Mouse (Mus musculus) heart, embryonic 14.5 days (tissue): ENCODE results near the gene Ndufaf8. TPM values are rescaled to one million over a fixed set of nuclear protein-coding genes. Genes with fewer than 3 reads are reported as not detected.

ENCODE experiments used
- ATAC-seq: fragments of 200-750 bp; cut with Nextera tagmentation; 2 replicates; pipeline ENCODE4 v1.8.0; 2017; ENCODE audit warnings: low read depth, moderate TSS enrichment; ENCODE audit not compliant: insufficient number of reproducible peaks, insufficient read depth, low FRiP score
- H3K27ac ChIP-seq, 2 experiments: fragments of 200-500 bp in 1 of 2; fragments of 300-500 bp in 1 of 2; sonication (generic) in 1 of 2; replicated peaks in 1 of 2; 2 replicates each; pipeline ENCODE4 v1.5.1; 2012 to 2014; ENCODE audit warnings: low read depth in 2 of 2, low read length in 2 of 2, control low read depth in 1 of 2, mild to moderate bottlenecking in 1 of 2, mixed read lengths in 1 of 2; ENCODE audit not compliant: control insufficient read depth in 1 of 2, insufficient read depth in 1 of 2
- H3K27me3 ChIP-seq: fragments of 300-500 bp; sonication (generic); 2 replicates; pipeline ENCODE4 v1.6.1; 2014; ENCODE audit warnings: mild to moderate bottlenecking, low read length, control low read depth; ENCODE audit not compliant: control insufficient read depth, insufficient read depth
- H3K36me3 ChIP-seq: fragments of 300-500 bp; sonication (generic); 2 replicates; pipeline ENCODE4 v1.6.1; 2014; ENCODE audit warnings: mild to moderate bottlenecking, control low read depth, low read length, mixed read lengths; ENCODE audit not compliant: control insufficient read depth, insufficient read depth
- H3K4me1 ChIP-seq, 2 experiments: fragments of 200-500 bp in 1 of 2; fragments of 300-500 bp in 1 of 2; sonication (generic) in 1 of 2; 2 replicates each; pipeline ENCODE4 v1.6.1; 2012 to 2014; ENCODE audit warnings: low read length in 2 of 2, control low read depth in 1 of 2, mixed read lengths in 1 of 2; ENCODE audit not compliant: control insufficient read depth in 2 of 2, insufficient read depth in 2 of 2
- H3K4me2 ChIP-seq: fragments of 300-500 bp; sonication (generic); 2 replicates; pipeline ENCODE4 v1.6.1; 2014; ENCODE audit warnings: mild to moderate bottlenecking, low read length
- H3K4me3 ChIP-seq, 2 experiments: fragments of 200-500 bp in 1 of 2; fragments of 300-500 bp in 1 of 2; sonication (generic) in 1 of 2; 2 replicates each; pipeline ENCODE4 v1.5.1; 2012 to 2014; ENCODE audit warnings: low read length in 2 of 2, mild to moderate bottlenecking in 2 of 2, control low read depth in 1 of 2, low read depth in 1 of 2, moderate library complexity in 1 of 2; ENCODE audit not compliant: control insufficient read depth in 1 of 2, insufficient read depth in 1 of 2
- H3K9ac ChIP-seq: fragments of 300-500 bp; sonication (generic); 2 replicates; pipeline ENCODE4 v1.6.1; 2014; ENCODE audit warnings: mild to moderate bottlenecking, low read length
- H3K9me3 ChIP-seq: fragments of 300-500 bp; sonication (generic); 2 replicates; pipeline ENCODE4 v1.6.1; 2016; ENCODE audit warnings: low read length, control low read depth; ENCODE audit not compliant: control insufficient read depth
- WGBS: fragments of 180-500 bp; shearing (Covaris S2); extraction: QIAGEN DNeasy Blood & Tissue Kit; methylation state at CpG from one replicate; pipeline ENCODE4 v1.1.7; 2014; 5-methylcytosine and 5-hydroxymethylcytosine counted together
- polyA plus RNA-seq: library from polyadenylated mRNA; unstranded; fragments of >200 nt; fragmentation: Nextera tagmentation; extraction: Ambion mirVana; gene quantifications from 2 replicates; pipeline ENCODE4 v1.2.1, GENCODE M21; 2014

Gene Ndufaf8
- polyA plus RNA-seq, 1 experiment from 2014 or later: 119 TPM

- H3K4me3 ChIP-seq: no peak overlapping the region
- no peak overlapping the region for H3K9ac ChIP-seq
- H3K9me3 ChIP-seq: no peaks in the 10 kb centered on the region
- H3K4me2 ChIP-seq: no peak overlapping the region
- H3K27me3 ChIP-seq: no peaks in the 10 kb centered on the region
- no peak for ATAC-seq
- peaks cover 18 to 26% of the 10 kb centered on the region in 2 experiments for H3K4me1 ChIP-seq
- H3K36me3 ChIP-seq: peaks cover 50% of the 10 kb centered on the region
- 64% methylated on average over 7 of the region's 7 CpGs for WGBS
- H3K27ac ChIP-seq: no peak overlapping the region
Observed at GRCm38 (mm10) chr11:120110554-120110953, 11.8 kb downstream of the Ndufaf8 start.

- 4% methylated on average over 2 of the region's 2 CpGs for WGBS
- Histone ChIP-seq H3K36me3 (peaks cover 50% of the 10 kb centered on the region), H3K9me3 (no peaks in the 10 kb centered on the region), H3K4me2 (no peak overlapping the region), H3K9ac (no peak overlapping the region), H3K27me3 (no peaks in the 10 kb centered on the region), H3K4me3 (no peak overlapping the region), H3K27ac (peak overlapping the region in 1 of 2 experiments; percentile 67; a peak in 1 of 4 replicates), H3K4me1 (peaks cover 18 to 26% of the 10 kb centered on the region in 2 experiments)
- no peak for ATAC-seq
Observed at GRCm38 (mm10) chr11:120111033-120111432, 12.3 kb downstream of the Ndufaf8 start.

GRCm38 (mm10) chr11:120112136-120112535 lies 13.4 kb downstream of the Ndufaf8 start:
- 29% methylated on average over 4 of the region's 4 CpGs for WGBS
- Histone ChIP-seq H3K36me3 (peaks cover 54% of the 10 kb centered on the region), H3K9ac (peak overlapping the region; percentile 14; the same call in 1 of the 2 replicates), H3K27me3 (no peaks in the 10 kb centered on the region), H3K9me3 (no peaks in the 10 kb centered on the region), H3K4me3 (no peak overlapping the region), H3K27ac (peak overlapping the region; percentile 61 to 67), H3K4me2 (peak overlapping the region; percentile 23; the same call in 1 of the 2 replicates), H3K4me1 (peaks cover 18 to 26% of the 10 kb centered on the region in 2 experiments)
- peak; percentile 70 for ATAC-seq

GRCm38 (mm10) chr11:120114488-120115215 lies 15.9 kb downstream of the Ndufaf8 start:
- peaks cover 18 to 26% of the 10 kb centered on the region in 2 experiments for H3K4me1 ChIP-seq
- no peak overlapping the region for H3K9ac ChIP-seq
- H3K4me3 ChIP-seq: no peak overlapping the region
- no peaks in the 10 kb centered on the region for H3K27me3 ChIP-seq
- H3K4me2 ChIP-seq: no peak overlapping the region
- ATAC-seq: no peak
- H3K9me3 ChIP-seq: no peaks in the 10 kb centered on the region
- WGBS: 92% methylated on average over 21 of the region's 21 CpGs
- peaks cover 47% of the 10 kb centered on the region for H3K36me3 ChIP-seq
- no peak overlapping the region for H3K27ac ChIP-seq

- no peaks in the 10 kb centered on the region for H3K9me3 ChIP-seq
- 77% methylated on average over 2 of the region's 2 CpGs for WGBS
- H3K27me3 ChIP-seq: no peaks in the 10 kb centered on the region
- H3K4me3 ChIP-seq: no peak overlapping the region
- H3K27ac ChIP-seq: no peak overlapping the region
- no peak for ATAC-seq
- peaks cover 16 to 23% of the 10 kb centered on the region in 2 experiments for H3K4me1 ChIP-seq
- no peak overlapping the region for H3K9ac ChIP-seq
- peaks cover 45% of the 10 kb centered on the region for H3K36me3 ChIP-seq
- no peak overlapping the region for H3K4me2 ChIP-seq
Observed at GRCm38 (mm10) chr11:120117626-120118025, 18.9 kb downstream of the Ndufaf8 start.

- Histone ChIP-seq H3K9me3 (no peaks in the 10 kb centered on the region), H3K4me1 (peaks cover 9 to 13% of the 10 kb centered on the region in 2 experiments), H3K9ac (no peak overlapping the region), H3K4me3 (no peak overlapping the region), H3K4me2 (no peak overlapping the region), H3K27ac (no peak overlapping the region), H3K36me3 (peaks cover 56% of the 10 kb centered on the region), H3K27me3 (no peaks in the 10 kb centered on the region)
- 92% methylated on average over 7 of the region's 7 CpGs for WGBS
- ATAC-seq: no peak
Observed at GRCm38 (mm10) chr11:120119108-120119507, 20.4 kb downstream of the Ndufaf8 start.

- peaks cover 60% of the 10 kb centered on the region for H3K36me3 ChIP-seq
- H3K4me1 ChIP-seq: peaks cover 9 to 13% of the 10 kb centered on the region in 2 experiments
- H3K4me2 ChIP-seq: no peak overlapping the region
- H3K9me3 ChIP-seq: no peaks in the 10 kb centered on the region
- H3K27me3 ChIP-seq: no peaks in the 10 kb centered on the region
- H3K4me3 ChIP-seq: no peak overlapping the region
- ATAC-seq: no peak
- WGBS: 45% methylated on average over 10 of the region's 10 CpGs
- H3K9ac ChIP-seq: peak overlapping the region; percentile 35
- peak overlapping the region in 1 of 2 experiments; percentile 15; a peak in 1 of 4 replicates for H3K27ac ChIP-seq
Observed at GRCm38 (mm10) chr11:120119936-120120541, 21.3 kb downstream of the Ndufaf8 start.
